Mouse (Mus musculus) intestine, embryonic 15.5 days (tissue): ENCODE data around the gene Cnp. TPM values are rescaled to one million over a fixed set of nuclear protein-coding genes. Genes with fewer than 3 reads are reported as not detected.
"Not testable (repeated sequence)": the region's sequence is repeated elsewhere in the genome, so short reads cannot be mapped to it uniquely, and the experiment has no call there.

Experiments
- ATAC-seq: fragments of 200-750 bp; cut with Nextera tagmentation; 2 replicates; pipeline ENCODE4 v1.8.0; 2017; ENCODE audit warnings: moderate TSS enrichment, moderate library complexity
- H3K27ac ChIP-seq: fragments of 300-500 bp; sonication (generic); 2 replicates; pipeline ENCODE4 v1.5.1; 2015; ENCODE audit warnings: mild to moderate bottlenecking, inconsistent platforms
- H3K27me3 ChIP-seq: fragments of 300-500 bp; sonication (generic); replicated peaks from 2 replicates; pipeline ENCODE4 v1.6.1; 2015; ENCODE audit warnings: inconsistent platforms
- H3K36me3 ChIP-seq: fragments of 300-500 bp; sonication (generic); 2 replicates; pipeline ENCODE4 v1.6.1; 2015; ENCODE audit warnings: inconsistent platforms
- H3K4me1 ChIP-seq: fragments of 300-500 bp; sonication (generic); replicated peaks from 2 replicates; pipeline ENCODE4 v1.6.1; 2015; ENCODE audit warnings: inconsistent platforms
- H3K4me2 ChIP-seq: fragments of 300-500 bp; sonication (generic); replicated peaks from 2 replicates; pipeline ENCODE4 v1.6.1; 2015; ENCODE audit warnings: mild to moderate bottlenecking, inconsistent platforms
- H3K4me3 ChIP-seq: fragments of 300-500 bp; sonication (generic); replicated peaks from 2 replicates; pipeline ENCODE4 v1.5.1; 2015; ENCODE audit warnings: inconsistent platforms
- H3K9ac ChIP-seq: fragments of 300-500 bp; sonication (generic); 2 replicates; pipeline ENCODE4 v1.6.1; 2015; ENCODE audit warnings: inconsistent platforms
- H3K9me3 ChIP-seq: fragments of 300-500 bp; sonication (generic); 2 replicates; pipeline ENCODE4 v1.6.1; 2016; ENCODE audit warnings: inconsistent platforms
- WGBS: fragments of 180-500 bp; shearing (Covaris S2); methylation state at CpG from one replicate; pipeline ENCODE4 v1.1.7; 2015; 5-methylcytosine and 5-hydroxymethylcytosine counted together
- polyA plus RNA-seq: library from polyadenylated mRNA; unstranded; fragments of >200 nt; fragmentation: Nextera tagmentation; extraction: Ambion mirVana; gene quantifications from 2 replicates; pipeline ENCODE4 v1.2.1, GENCODE M21; 2015

Gene Cnp
- polyA plus RNA-seq, 1 experiment from 2014 or later: 32.1 TPM

- no peak overlapping the region for H3K4me2 ChIP-seq
- no peaks in the 10 kb centered on the region for H3K27me3 ChIP-seq
- H3K27ac ChIP-seq: no peak overlapping the region
- H3K4me1 ChIP-seq: 0 out of 2 replicates have a peak, but pooled peaks cover 3% of the 10 kb centered on the region
- H3K36me3 ChIP-seq: peaks cover 12% of the 10 kb centered on the region
- no peak overlapping the region for H3K9ac ChIP-seq
- ATAC-seq: no peak
- no peak overlapping the region for H3K4me3 ChIP-seq
- H3K9me3 ChIP-seq: no peaks in the 10 kb centered on the region
- 85% methylated on average over 9 of the region's 9 CpGs for WGBS
Measured at GRCm38 (mm10) chr11:100603155-100603554, 28.5 kb downstream of the Cnp start.

GRCm38 (mm10) chr11:100603813-100604212, 29.1 kb downstream of the Cnp start:
- H3K36me3 ChIP-seq: peaks cover 6% of the 10 kb centered on the region
- no peak overlapping the region for H3K27ac ChIP-seq
- H3K9ac ChIP-seq: no peak overlapping the region
- H3K27me3 ChIP-seq: no peaks in the 10 kb centered on the region
- no peak overlapping the region for H3K4me3 ChIP-seq
- H3K9me3 ChIP-seq: no peaks in the 10 kb centered on the region
- ATAC-seq: no peak
- 78% methylated on average over 8 of the region's 8 CpGs for WGBS
- H3K4me2 ChIP-seq: no peak overlapping the region
- 0 out of 2 replicates have a peak, but pooled peaks cover 3% of the 10 kb centered on the region for H3K4me1 ChIP-seq

- Histone ChIP-seq H3K27ac (no peak overlapping the region), H3K27me3 (no peaks in the 10 kb centered on the region), H3K4me2 (no peak overlapping the region), H3K4me3 (no peak overlapping the region), H3K36me3 (0 out of 2 replicates have a peak, but pooled peaks cover under 1% of the 10 kb centered on the region), H3K9me3 (no peaks in the 10 kb centered on the region), H3K9ac (no peak overlapping the region), H3K4me1 (0 out of 2 replicates have a peak, but pooled peaks cover 3% of the 10 kb centered on the region)
- WGBS: 75% methylated on average over 4 of the region's 4 CpGs
- no peak for ATAC-seq
Measured at GRCm38 (mm10) chr11:100604321-100605005, 29.8 kb downstream of the Cnp start.

GRCm38 (mm10) chr11:100605451-100605850, 30.7 kb downstream of the Cnp start:
- WGBS: 90% methylated on average over 10 of the region's 10 CpGs
- no peak for ATAC-seq
- no peaks in the 10 kb centered on the region for H3K27me3 ChIP-seq
- H3K9ac ChIP-seq: no peak overlapping the region
- no peak overlapping the region for H3K4me2 ChIP-seq
- no peak overlapping the region for H3K27ac ChIP-seq
- H3K4me3 ChIP-seq: no peak overlapping the region
- no peaks in the 10 kb centered on the region for H3K9me3 ChIP-seq
- H3K4me1 ChIP-seq: peaks cover 7% of the 10 kb centered on the region; the same call in 1 of the 2 replicates
- H3K36me3 ChIP-seq: no peaks in the 10 kb centered on the region

GRCm38 (mm10) chr11:100607121-100607520, 32.4 kb downstream of the Cnp start:
- ATAC-seq: no peak
- no peak overlapping the region for H3K9ac ChIP-seq
- H3K27me3 ChIP-seq: no peaks in the 10 kb centered on the region
- H3K4me1 ChIP-seq: peaks cover 7% of the 10 kb centered on the region; the same call in 1 of the 2 replicates
- H3K36me3 ChIP-seq: no peaks in the 10 kb centered on the region
- no peak overlapping the region for H3K4me3 ChIP-seq
- no peak overlapping the region for H3K4me2 ChIP-seq
- H3K27ac ChIP-seq: no peak overlapping the region
- 84% methylated on average over 6 of the region's 6 CpGs for WGBS
- no peaks in the 10 kb centered on the region for H3K9me3 ChIP-seq

- H3K4me2 ChIP-seq: no peak overlapping the region
- no peaks in the 10 kb centered on the region for H3K9me3 ChIP-seq
- no peak for ATAC-seq
- no peaks in the 10 kb centered on the region for H3K36me3 ChIP-seq
- peaks cover 15% of the 10 kb centered on the region; the same call in 1 of the 2 replicates for H3K4me1 ChIP-seq
- no peaks in the 10 kb centered on the region for H3K27me3 ChIP-seq
- no peak overlapping the region for H3K4me3 ChIP-seq
- WGBS: 63% methylated on average over 4 of the region's 4 CpGs
- H3K9ac ChIP-seq: no peak overlapping the region
- no peak overlapping the region for H3K27ac ChIP-seq
Measured at GRCm38 (mm10) chr11:100608796-100609195, 34.1 kb downstream of the Cnp start.

- Histone ChIP-seq H3K9me3 (no peaks in the 10 kb centered on the region), H3K36me3 (no peaks in the 10 kb centered on the region), H3K27ac (no peak overlapping the region), H3K9ac (no peak overlapping the region), H3K4me3 (no peak overlapping the region), H3K4me2 (no peak overlapping the region), H3K4me1 (peaks cover 14% of the 10 kb centered on the region; the same call in 1 of the 2 replicates), H3K27me3 (no peaks in the 10 kb centered on the region)
- WGBS: 85% methylated on average over 5 of the region's 5 CpGs
- no peak for ATAC-seq
Measured at GRCm38 (mm10) chr11:100609355-100609996, 34.8 kb downstream of the Cnp start.

- no peak for ATAC-seq
- H3K4me3 ChIP-seq: no peak overlapping the region
- H3K9ac ChIP-seq: no peak overlapping the region
- H3K27me3 ChIP-seq: no peaks in the 10 kb centered on the region
- H3K27ac ChIP-seq: no peak overlapping the region
- H3K4me2 ChIP-seq: no peak overlapping the region
- no peaks in the 10 kb centered on the region for H3K9me3 ChIP-seq
- H3K4me1 ChIP-seq: peaks cover 13% of the 10 kb centered on the region; the same call in 1 of the 2 replicates
- no peaks in the 10 kb centered on the region for H3K36me3 ChIP-seq
- WGBS: 69% methylated on average over 9 of the region's 9 CpGs
Measured at GRCm38 (mm10) chr11:100609997-100610680, 35.4 kb downstream of the Cnp start.

GRCm38 (mm10) chr11:100611627-100612026, 36.9 kb downstream of the Cnp start:
- no peak for ATAC-seq
- Histone ChIP-seq H3K36me3 (no peaks in the 10 kb centered on the region), H3K4me3 (no peak overlapping the region), H3K9ac (no peak overlapping the region), H3K4me1 (peaks cover 13% of the 10 kb centered on the region; the same call in 1 of the 2 replicates), H3K4me2 (no peak overlapping the region), H3K9me3 (no peaks in the 10 kb centered on the region), H3K27ac (no peak overlapping the region), H3K27me3 (no peaks in the 10 kb centered on the region)
- WGBS: 81% methylated on average over 6 of the region's 6 CpGs

GRCm38 (mm10) chr11:100613241-100613640, 38.5 kb downstream of the Cnp start:
- Histone ChIP-seq H3K4me1 (peaks cover 21% of the 10 kb centered on the region), H3K27me3 (no peaks in the 10 kb centered on the region), H3K4me2 (no peak overlapping the region), H3K4me3 (no peak overlapping the region), H3K9me3 (no peaks in the 10 kb centered on the region), H3K9ac (no peak overlapping the region), H3K27ac (0 out of 2 replicates have a peak overlapping the region, but pooled peaks have one; percentile 9), H3K36me3 (no peaks in the 10 kb centered on the region)
- no peak for ATAC-seq
- WGBS: 86% methylated on average over 3 of the region's 3 CpGs

GRCm38 (mm10) chr11:100616332-100616731, 41.6 kb downstream of the Cnp start:
- 92% methylated on average over 5 of the region's 5 CpGs for WGBS
- no peak for ATAC-seq
- no peak overlapping the region for H3K9ac ChIP-seq
- no peak overlapping the region for H3K27ac ChIP-seq
- no peak overlapping the region for H3K4me3 ChIP-seq
- no peak overlapping the region for H3K4me2 ChIP-seq
- no peaks in the 10 kb centered on the region for H3K9me3 ChIP-seq
- no peaks in the 10 kb centered on the region for H3K27me3 ChIP-seq
- peaks cover 21% of the 10 kb centered on the region for H3K4me1 ChIP-seq
- H3K36me3 ChIP-seq: no peaks in the 10 kb centered on the region

GRCm38 (mm10) chr11:100616836-100617235, 42.1 kb downstream of the Cnp start:
- 91% methylated on average over 7 of the region's 7 CpGs for WGBS
- not testable (repeated sequence) for ATAC-seq, H3K27me3 ChIP-seq, H3K9ac ChIP-seq, H3K36me3 ChIP-seq, H3K4me3 ChIP-seq, H3K4me2 ChIP-seq, H3K27ac ChIP-seq, H3K9me3 ChIP-seq
- peaks cover 21% of the 10 kb centered on the region for H3K4me1 ChIP-seq
